Mouse (Mus musculus): ENCODE measurements around the gene Abcc3. TPM values are rescaled to one million over a fixed set of nuclear protein-coding genes. Genes with fewer than 3 reads are reported as not detected.
"Not testable (repeated sequence)": the region's sequence is repeated elsewhere in the genome, so short reads cannot be mapped to it uniquely, and the experiment has no call there.

The Abcc3 gene
- polyA plus RNA-seq, 1 experiment from 2014 or later, result 0.31 TPM

DNA sequence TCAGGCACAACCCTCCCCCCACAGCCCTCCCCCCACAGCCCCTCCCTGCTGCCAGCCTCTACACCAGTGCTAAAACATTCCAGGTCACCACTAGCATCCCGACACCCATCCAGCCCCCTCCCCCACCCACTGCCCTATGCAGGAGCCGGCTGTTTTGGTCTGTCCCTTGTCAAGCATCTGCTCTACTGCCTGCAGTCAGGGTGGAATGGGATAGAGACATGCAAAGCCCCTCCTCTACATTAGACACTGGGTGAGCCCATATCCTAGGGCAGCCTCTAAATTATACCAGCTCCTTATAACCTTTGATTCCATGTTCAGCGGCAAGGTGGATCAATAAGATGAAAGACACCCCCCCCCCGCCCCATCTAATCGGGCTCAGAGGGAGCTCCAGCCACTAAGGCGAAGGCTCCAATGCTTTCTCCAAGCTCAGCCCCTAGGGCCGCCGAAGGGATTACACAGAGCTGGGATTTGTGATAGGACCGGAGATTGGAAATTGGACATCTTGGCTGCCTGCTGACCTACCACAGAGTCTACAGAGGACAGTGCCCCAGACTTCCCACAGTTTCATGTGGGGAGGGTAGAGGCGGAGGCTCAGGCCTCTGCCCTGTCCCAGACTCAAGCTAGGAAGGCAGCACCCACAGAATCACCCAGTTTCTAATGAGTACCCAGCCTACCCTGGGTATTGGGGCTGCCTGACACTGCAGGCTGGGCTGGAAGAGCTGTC lies 26.4 kb upstream of the Abcc3 start:
- 57% methylated on average over 10 of the region's 10 CpGs for WGBS
- no peaks in the 10 kb centered on the region for H3K9me3 ChIP-seq (replicated peaks)
- H3K27ac ChIP-seq, result no peak overlapping the region
- H3K9ac ChIP-seq, result no peak overlapping the region
- H3K27me3 ChIP-seq, result no peaks in the 10 kb centered on the region; the same call in none of the 2 replicates
- no peak overlapping the region for H3K4me2 ChIP-seq
- peaks cover 48% of the 10 kb centered on the region for H3K4me1 ChIP-seq
- ATAC-seq, result no peak
- peaks cover 21% of the 10 kb centered on the region for H3K36me3 ChIP-seq (ENCODE audit: poor library complexity, severe bottlenecking)
- H3K4me3 ChIP-seq, result no peak overlapping the region

DNA sequence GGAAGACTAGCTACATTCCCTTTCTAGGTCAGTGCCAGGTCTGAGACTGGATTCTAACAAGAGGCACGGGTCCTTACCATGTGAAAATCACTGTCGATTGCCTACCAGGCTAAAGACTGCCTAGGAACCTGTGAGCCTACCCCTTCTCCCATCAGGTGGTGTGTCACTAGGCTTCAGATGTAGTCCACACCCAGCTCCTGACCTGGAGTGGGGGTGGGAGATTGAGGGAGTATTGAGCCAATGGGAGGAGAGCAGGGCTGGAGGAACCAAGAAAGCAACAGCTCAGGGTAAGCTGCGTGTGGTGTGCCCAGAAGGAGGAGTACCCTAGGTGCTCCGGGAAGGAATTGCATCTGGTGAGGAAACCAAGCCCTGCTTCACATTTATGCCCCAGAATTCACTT lies 21.2 kb upstream of the Abcc3 start:
- no peaks in the 10 kb centered on the region; the same call in 1 of the 2 replicates for H3K27me3 ChIP-seq
- 63% methylated on average over 4 of the region's 4 CpGs for WGBS
- ATAC-seq, result peak; percentile 26
- H3K9me3 ChIP-seq (replicated peaks), result no peaks in the 10 kb centered on the region
- peaks cover 32% of the 10 kb centered on the region for H3K36me3 ChIP-seq (ENCODE audit: poor library complexity, severe bottlenecking)
- H3K4me2 ChIP-seq, result peak overlapping the region; percentile 46
- peaks cover 52% of the 10 kb centered on the region for H3K4me1 ChIP-seq
- H3K27ac ChIP-seq, result peak overlapping the region; percentile 88
- peak overlapping the region; percentile 43 for H3K9ac ChIP-seq
- H3K4me3 ChIP-seq, result no peak overlapping the region

DNA sequence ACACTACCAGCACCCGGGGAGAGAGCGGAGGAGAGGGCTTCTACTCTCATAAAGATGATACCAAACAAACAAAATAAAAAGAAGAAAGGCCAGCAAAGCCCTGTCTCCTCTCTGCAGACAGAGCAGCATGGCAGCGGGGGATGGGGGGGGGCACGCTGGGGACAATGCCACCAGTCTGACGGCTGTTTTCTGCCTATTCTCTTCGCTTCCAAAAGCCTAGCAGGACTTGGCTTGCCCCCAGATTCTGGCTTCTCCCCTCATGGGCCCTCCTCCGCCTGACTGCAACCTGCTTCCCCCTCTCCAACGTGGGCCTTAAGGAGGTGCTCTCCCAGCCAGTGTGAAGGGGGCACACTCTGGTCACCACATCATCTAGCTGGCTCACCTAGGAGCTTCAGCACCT lies 20.7 kb upstream of the Abcc3 start:
- H3K27ac ChIP-seq, result peak overlapping the region; percentile 88
- peak; percentile 70 for ATAC-seq
- H3K9me3 ChIP-seq (replicated peaks), result no peaks in the 10 kb centered on the region
- H3K9ac ChIP-seq, result peak overlapping the region; percentile 43
- peaks cover 31% of the 10 kb centered on the region for H3K36me3 ChIP-seq (ENCODE audit: poor library complexity, severe bottlenecking)
- H3K4me1 ChIP-seq, result peaks cover 58% of the 10 kb centered on the region
- H3K27me3 ChIP-seq, result no peaks in the 10 kb centered on the region; the same call in 1 of the 2 replicates
- H3K4me3 ChIP-seq, result no peak overlapping the region
- 18% methylated on average over 8 of the region's 8 CpGs for WGBS
- peak overlapping the region; percentile 46 for H3K4me2 ChIP-seq

DNA sequence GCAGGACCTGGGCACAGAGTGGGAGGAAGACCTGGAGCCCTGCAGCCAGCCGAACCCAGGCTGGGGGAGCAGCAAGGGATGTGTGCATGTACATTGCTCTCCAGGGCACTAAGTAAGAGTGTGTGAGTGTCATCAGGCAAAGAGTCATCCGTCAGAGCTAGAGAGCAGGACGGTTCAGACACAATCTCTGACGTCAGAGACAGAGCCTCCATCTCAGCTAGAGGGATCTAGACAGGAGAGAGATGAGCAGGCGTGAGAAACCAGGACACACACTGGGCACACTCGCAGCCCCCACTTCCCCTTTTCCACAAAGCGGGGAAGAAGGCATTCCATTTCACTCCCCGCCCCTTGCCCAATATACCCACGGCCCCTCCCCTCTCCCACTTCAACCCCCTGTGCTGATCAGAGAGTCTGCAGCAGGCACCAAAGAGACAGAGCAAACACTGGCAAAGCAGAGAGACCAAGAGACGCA lies 20.2 kb upstream of the Abcc3 start:
- ATAC-seq, result peak; percentile 75
- Histone ChIP-seq H3K9me3 (replicated peaks) (no peaks in the 10 kb centered on the region), H3K36me3 (ENCODE audit: poor library complexity, severe bottlenecking) (peaks cover 29% of the 10 kb centered on the region), H3K4me1 (peaks cover 61% of the 10 kb centered on the region), H3K4me2 (peak overlapping the region; percentile 46), H3K9ac (peak overlapping the region; percentile 43), H3K27ac (peak overlapping the region; percentile 88), H3K4me3 (no peak overlapping the region), H3K27me3 (no peaks in the 10 kb centered on the region; the same call in 1 of the 2 replicates)
- 15% methylated on average over 10 of the region's 10 CpGs for WGBS

DNA sequence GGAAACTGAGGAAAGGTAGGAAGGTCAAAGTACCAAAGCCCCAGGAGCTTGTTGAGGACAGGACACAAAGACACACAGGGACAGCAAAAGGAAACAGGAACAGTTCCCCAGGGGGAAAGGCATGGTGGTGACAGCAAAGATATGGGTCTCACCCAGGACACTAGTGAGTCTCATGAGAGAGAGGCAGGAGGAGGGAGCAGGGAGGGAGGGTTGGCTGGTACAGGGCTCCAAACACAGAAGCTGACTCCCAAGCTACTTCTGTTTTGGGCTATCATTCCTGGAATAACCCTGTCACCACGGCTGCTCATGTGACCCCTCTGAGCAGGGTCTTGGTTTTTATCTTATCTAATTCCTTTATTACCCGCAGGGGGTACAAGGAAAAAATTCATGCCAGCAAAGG lies 19.8 kb upstream of the Abcc3 start:
- Histone ChIP-seq H3K4me2 (peak overlapping the region; percentile 46), H3K4me1 (peaks cover 66% of the 10 kb centered on the region), H3K9ac (peak overlapping the region; percentile 43; the same call in 1 of the 2 replicates), H3K27ac (peak overlapping the region; percentile 88), H3K27me3 (no peaks in the 10 kb centered on the region; the same call in 1 of the 2 replicates), H3K36me3 (ENCODE audit: poor library complexity, severe bottlenecking) (peaks cover 29% of the 10 kb centered on the region; the same call in 1 of the 2 replicates), H3K4me3 (no peak overlapping the region), H3K9me3 (replicated peaks) (no peaks in the 10 kb centered on the region)
- ATAC-seq, result no peak
- WGBS, result 53% methylated on average over 2 of the region's 2 CpGs

DNA sequence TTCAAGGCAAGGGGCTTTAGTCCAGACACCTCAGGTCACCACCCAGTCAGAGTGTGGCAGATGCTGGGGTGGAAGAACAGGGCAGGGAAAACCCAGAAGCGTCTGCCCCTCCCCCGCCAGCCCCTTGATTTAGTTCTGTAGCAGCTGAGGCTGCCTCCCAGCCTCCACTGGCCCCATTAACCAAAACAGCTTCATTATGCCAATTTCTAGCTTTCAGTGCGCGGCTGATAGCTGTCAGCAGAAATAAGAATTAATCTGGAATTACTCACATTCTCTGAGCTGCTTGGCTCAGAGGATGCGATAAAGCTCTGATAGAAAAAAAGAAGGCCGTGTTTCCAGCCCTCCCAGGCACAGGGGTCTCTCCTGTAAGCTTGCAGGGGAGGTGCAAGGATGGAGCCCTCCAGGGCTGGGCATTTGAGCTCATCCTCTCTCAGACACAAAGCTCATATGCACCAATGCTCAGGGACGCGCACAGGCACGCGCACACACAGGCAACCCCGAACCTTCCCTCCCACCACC lies 15.1 kb upstream of the Abcc3 start:
- Histone ChIP-seq H3K4me2 (peak overlapping the region; percentile 2; the same call in 1 of the 2 replicates), H3K4me1 (peaks cover 64% of the 10 kb centered on the region), H3K9me3 (replicated peaks) (no peaks in the 10 kb centered on the region), H3K9ac (peak overlapping the region; percentile 41), H3K4me3 (no peak overlapping the region), H3K36me3 (ENCODE audit: poor library complexity, severe bottlenecking) (0 out of 2 replicates have a peak, but pooled peaks cover 14% of the 10 kb centered on the region), H3K27ac (peak overlapping the region; percentile 91), H3K27me3 (no peaks in the 10 kb centered on the region)
- 27% methylated on average over 11 of the region's 11 CpGs for WGBS
- ATAC-seq, result peak; percentile 67

DNA sequence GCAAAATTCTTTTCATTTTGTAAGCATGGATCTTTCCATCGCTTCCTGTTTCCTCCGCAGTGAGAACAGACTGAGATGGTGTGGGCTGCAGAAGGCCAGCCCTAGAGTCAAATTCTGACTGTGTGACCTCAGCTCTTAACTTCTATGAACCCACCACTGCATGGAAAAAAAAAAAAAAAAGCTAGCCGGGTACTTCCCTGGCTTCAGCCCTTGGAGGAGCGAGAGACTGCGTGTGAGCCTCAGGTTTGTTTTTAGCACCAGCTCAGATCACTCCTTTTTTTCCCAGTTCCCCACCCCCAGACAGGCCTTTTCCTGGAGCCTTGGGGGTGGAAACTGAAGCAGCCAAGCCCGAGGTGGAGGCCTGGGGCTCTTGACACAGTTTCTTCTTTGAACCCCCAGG lies 12.6 kb upstream of the Abcc3 start:
- ATAC-seq, result no peak
- no peaks in the 10 kb centered on the region for H3K9me3 ChIP-seq (replicated peaks)
- H3K36me3 ChIP-seq (ENCODE audit: poor library complexity, severe bottlenecking), result 0 out of 2 replicates have a peak, but pooled peaks cover 11% of the 10 kb centered on the region
- no peak overlapping the region for H3K4me3 ChIP-seq
- H3K9ac ChIP-seq, result no peak overlapping the region
- H3K4me1 ChIP-seq, result peaks cover 54% of the 10 kb centered on the region
- H3K27ac ChIP-seq, result no peak overlapping the region
- H3K27me3 ChIP-seq, result no peaks in the 10 kb centered on the region
- 56% methylated on average over 6 of the region's 6 CpGs for WGBS
- no peak overlapping the region for H3K4me2 ChIP-seq

DNA sequence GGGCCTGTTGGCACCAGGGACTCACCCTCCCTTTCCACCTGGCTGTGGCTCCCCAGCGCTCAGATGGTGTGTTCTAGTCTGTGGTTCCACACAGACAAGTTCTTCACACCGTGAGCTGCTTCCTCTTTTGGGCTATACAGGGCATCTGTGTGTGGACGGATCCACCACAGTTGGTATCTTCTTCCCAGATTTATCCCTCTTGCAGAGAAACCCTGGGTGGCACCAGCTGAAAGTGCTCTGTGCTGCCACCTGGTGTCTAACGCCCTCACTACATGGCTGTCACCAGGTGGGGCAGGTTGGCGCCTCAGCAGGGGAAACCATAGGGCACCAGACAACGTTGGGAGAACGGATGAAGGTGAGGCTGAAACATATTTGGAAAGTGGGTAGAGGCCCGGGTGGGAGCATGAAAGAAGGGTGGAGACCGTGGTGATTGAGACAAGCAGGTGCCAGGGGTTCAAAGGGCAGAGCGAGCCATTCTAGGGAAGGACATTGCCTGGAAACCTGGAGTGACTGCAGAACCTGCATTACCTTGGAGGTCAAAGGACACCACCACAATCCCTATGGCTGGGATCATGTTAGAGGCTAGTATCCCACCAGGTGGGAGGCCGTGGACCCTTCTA lies 12.0 kb upstream of the Abcc3 start:
- Histone ChIP-seq H3K9me3 (replicated peaks) (no peaks in the 10 kb centered on the region), H3K4me2 (no peak overlapping the region), H3K9ac (no peak overlapping the region), H3K27me3 (0 out of 2 replicates have a peak, but pooled peaks cover 4% of the 10 kb centered on the region), H3K36me3 (ENCODE audit: poor library complexity, severe bottlenecking) (0 out of 2 replicates have a peak, but pooled peaks cover 6% of the 10 kb centered on the region), H3K4me3 (no peak overlapping the region), H3K27ac (no peak overlapping the region), H3K4me1 (peaks cover 48% of the 10 kb centered on the region)
- WGBS, result 24% methylated on average over 11 of the region's 11 CpGs
- ATAC-seq, result peak; percentile 30

DNA sequence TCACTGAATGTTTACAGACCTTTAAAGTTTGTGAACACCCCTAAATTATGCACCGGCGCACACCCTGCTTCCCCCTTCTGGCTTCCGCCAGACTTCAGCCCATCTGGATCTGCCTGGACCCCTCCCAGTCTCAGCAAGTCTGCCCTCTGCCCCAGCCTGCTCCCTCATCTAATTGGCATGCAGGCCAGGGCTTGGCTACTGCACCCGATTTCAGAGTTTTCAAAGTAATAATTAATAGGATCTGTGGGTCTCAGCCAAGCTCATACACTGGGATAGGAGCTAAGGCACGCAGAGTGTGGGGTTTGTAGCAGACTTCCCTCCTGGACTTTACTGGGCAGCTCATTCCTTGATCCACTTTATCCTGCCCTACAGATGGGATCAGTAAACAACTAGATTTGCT lies 11.4 kb upstream of the Abcc3 start:
- Histone ChIP-seq H3K4me3 (no peak overlapping the region), H3K9ac (no peak overlapping the region), H3K9me3 (replicated peaks) (no peaks in the 10 kb centered on the region), H3K27me3 (0 out of 2 replicates have a peak, but pooled peaks cover 4% of the 10 kb centered on the region), H3K4me1 (peaks cover 43% of the 10 kb centered on the region), H3K36me3 (ENCODE audit: poor library complexity, severe bottlenecking) (0 out of 2 replicates have a peak, but pooled peaks cover under 1% of the 10 kb centered on the region), H3K4me2 (no peak overlapping the region), H3K27ac (no peak overlapping the region)
- ATAC-seq, result no peak
- WGBS, result 63% methylated on average over 5 of the region's 5 CpGs

DNA sequence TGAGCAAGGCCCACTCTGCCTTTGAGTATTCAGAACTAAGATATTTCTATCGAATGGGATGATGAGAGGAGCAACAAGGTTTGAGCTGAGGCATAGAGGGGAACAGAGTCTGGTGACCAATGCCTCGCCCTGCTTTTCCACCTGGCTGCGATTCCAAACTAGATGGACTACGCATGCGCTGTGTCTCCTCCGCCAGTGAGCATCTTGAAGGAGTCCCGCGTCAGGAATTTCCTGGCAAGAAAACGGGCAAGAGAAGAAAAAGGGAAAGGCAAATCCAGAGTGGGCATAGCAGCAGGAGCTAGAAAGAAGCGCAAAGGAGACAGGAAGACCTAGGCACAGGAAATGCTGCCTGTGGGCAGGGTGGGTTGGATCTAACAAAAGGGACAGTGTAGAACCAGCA lies 11.0 kb upstream of the Abcc3 start:
- peaks cover 39% of the 10 kb centered on the region for H3K4me1 ChIP-seq
- no peak for ATAC-seq
- H3K9me3 ChIP-seq (replicated peaks), result no peaks in the 10 kb centered on the region
- H3K27ac ChIP-seq, result no peak overlapping the region
- H3K36me3 ChIP-seq (ENCODE audit: poor library complexity, severe bottlenecking), result no peaks in the 10 kb centered on the region
- 0 out of 2 replicates have a peak, but pooled peaks cover 4% of the 10 kb centered on the region for H3K27me3 ChIP-seq
- 82% methylated on average over 10 of the region's 10 CpGs for WGBS
- no peak overlapping the region for H3K4me2 ChIP-seq
- no peak overlapping the region for H3K4me3 ChIP-seq
- no peak overlapping the region for H3K9ac ChIP-seq

DNA sequence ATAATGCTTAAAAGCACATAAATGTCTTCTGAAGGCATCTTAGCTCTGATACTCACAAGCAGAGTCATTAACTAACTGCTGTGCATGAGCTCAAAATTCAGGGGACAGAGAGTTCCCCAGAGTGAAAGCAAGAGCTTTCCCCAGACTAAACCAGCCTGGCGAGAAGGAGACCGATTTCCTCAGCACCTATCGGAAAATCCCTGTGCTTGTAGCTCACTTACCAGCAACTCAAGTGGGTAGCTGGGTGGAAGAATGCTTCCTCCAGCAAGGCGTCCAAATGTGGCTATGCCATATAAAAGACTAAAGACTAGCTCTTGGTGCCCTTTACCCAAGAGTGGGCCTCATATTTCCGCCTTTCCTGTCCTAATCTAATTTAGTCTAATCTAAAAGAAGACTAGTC lies 9.9 kb upstream of the Abcc3 start:
- H3K9ac ChIP-seq, result no peak overlapping the region
- 0 out of 2 replicates have a peak, but pooled peaks cover 4% of the 10 kb centered on the region for H3K27me3 ChIP-seq
- peaks cover 30% of the 10 kb centered on the region for H3K4me1 ChIP-seq
- ATAC-seq, result no peak
- H3K9me3 ChIP-seq (replicated peaks), result no peaks in the 10 kb centered on the region
- no peak overlapping the region for H3K4me3 ChIP-seq
- no peaks in the 10 kb centered on the region for H3K36me3 ChIP-seq (ENCODE audit: poor library complexity, severe bottlenecking)
- no peak overlapping the region for H3K27ac ChIP-seq
- H3K4me2 ChIP-seq, result no peak overlapping the region
- 74% methylated on average over 5 of the region's 5 CpGs for WGBS

DNA sequence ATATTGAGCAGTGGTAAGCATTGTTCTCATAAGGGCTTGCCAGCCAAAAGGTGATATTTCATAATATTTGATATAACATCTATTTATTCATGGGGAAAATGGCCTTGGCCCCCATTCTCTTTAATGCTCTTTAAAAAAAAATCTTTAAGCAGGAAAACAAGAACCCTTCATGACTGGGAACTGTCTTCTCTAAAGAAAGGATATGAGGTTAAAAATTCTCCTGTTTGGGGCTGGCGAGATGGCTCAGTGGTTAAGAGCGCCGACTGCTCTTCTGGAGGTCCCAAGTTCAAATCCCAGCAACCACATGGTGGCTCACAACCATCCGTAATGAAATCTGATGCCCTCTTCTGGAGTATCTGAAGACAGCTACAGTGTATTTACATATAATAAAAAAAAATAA lies 9.2 kb upstream of the Abcc3 start:
- H3K9ac ChIP-seq; H3K4me2 ChIP-seq; H3K27ac ChIP-seq; H3K4me3 ChIP-seq; H3K9me3 ChIP-seq (replicated peaks); H3K27me3 ChIP-seq; H3K36me3 ChIP-seq (ENCODE audit: poor library complexity, severe bottlenecking); ATAC-seq: not testable (repeated sequence)
- 89% methylated on average over 4 of the region's 4 CpGs for WGBS
- peaks cover 23% of the 10 kb centered on the region for H3K4me1 ChIP-seq

Measured in forebrain, embryonic 13.5 days (tissue).